Mouse (Mus musculus): ENCODE results near the gene Dlk2. TPM values are rescaled to one million over a fixed set of nuclear protein-coding genes. Genes with fewer than 3 reads are reported as not detected.

Gene Dlk2
- polyA plus RNA-seq, 2 experiments: 10.1 to 20.8 TPM

DNA sequence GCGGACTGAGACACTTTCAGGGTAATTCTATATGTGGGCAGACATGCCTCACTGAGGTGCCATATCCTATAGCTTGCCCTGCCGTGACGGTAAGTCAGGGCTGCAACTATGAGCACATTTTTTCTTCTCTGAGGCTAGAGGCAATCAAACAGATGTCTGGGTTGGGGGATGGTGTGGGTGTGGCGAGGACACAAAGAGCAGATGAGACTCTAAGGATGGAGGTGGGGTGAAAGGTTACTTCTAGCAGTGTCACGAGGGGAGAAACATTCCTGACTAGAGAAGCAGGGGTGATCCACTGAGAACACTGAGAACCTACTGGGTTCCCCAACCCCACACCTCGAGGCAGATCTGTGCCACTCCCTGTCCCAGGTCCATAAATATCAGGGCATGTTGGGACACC lies 30.2 kb upstream of the Dlk2 start:
- H3K36me3 ChIP-seq (ENCODE audit: control insufficient read depth, insufficient read depth, low read length): peaks cover 88% of the 10 kb centered on the region
- no peak overlapping the region for H3K4me3 ChIP-seq (replicated peaks; ENCODE audit: low read length)
- DNase-seq (ENCODE audit: low spot score) (no peak), ATAC-seq (ENCODE audit: low FRiP score, low read depth) (no peak)
- H3K27ac ChIP-seq (replicated peaks; ENCODE audit: low read depth, low read length): no peak overlapping the region
- TF ChIP-seq POLR2A (IDR thresholded peaks at IDR 0.05; ENCODE audit: borderline replicate concordance, extremely low read depth, insufficient read depth, insufficient read length): no peak
- no peaks in the 10 kb centered on the region for H3K9me3 ChIP-seq (ENCODE audit: control insufficient read depth, low read length)
- H3K27me3 ChIP-seq (ENCODE audit: control insufficient read depth, insufficient read depth, low read length): no peaks in the 10 kb centered on the region
- H3K4me1 ChIP-seq (ENCODE audit: control insufficient read depth, insufficient read depth, low read length): no peaks in the 10 kb centered on the region
- H3K9ac ChIP-seq (ENCODE audit: low read depth, low read length, severe bottlenecking): no peak overlapping the region
- H3K4me2 ChIP-seq (replicated peaks; ENCODE audit: low read depth, low read length, severe bottlenecking): no peak overlapping the region
- WGBS: 57% methylated on average over 6 of the region's 6 CpGs

DNA sequence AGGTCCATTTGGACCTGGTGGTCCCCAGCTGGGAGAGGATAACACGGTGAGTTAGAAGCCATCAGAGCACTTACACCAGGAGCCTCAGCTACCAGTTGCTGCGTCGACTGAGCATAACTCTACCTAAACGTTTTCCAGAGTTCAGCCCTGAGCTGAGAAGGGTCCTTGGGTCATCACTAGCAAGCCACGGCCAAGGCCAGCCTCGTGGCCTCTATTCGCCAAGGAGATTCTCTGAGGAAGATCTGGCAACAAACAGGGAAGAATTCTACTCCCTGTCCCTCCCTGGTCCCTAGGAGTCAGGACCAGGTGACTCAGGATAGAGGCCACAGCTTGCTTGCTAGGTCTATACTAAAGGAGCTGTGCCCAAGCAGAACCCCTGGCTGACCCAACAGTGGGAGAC lies 29.7 kb upstream of the Dlk2 start:
- Histone ChIP-seq H3K9me3 (ENCODE audit: control insufficient read depth, low read length) (no peaks in the 10 kb centered on the region), H3K4me1 (ENCODE audit: control insufficient read depth, insufficient read depth, low read length) (no peaks in the 10 kb centered on the region), H3K36me3 (ENCODE audit: control insufficient read depth, insufficient read depth, low read length) (peaks cover 85% of the 10 kb centered on the region), H3K27me3 (ENCODE audit: control insufficient read depth, insufficient read depth, low read length) (no peaks in the 10 kb centered on the region), H3K4me2 (replicated peaks; ENCODE audit: low read depth, low read length, severe bottlenecking) (no peak overlapping the region), H3K4me3 (replicated peaks; ENCODE audit: low read length) (no peak overlapping the region), H3K27ac (replicated peaks; ENCODE audit: low read depth, low read length) (no peak overlapping the region), H3K9ac (ENCODE audit: low read depth, low read length, severe bottlenecking) (no peak overlapping the region)
- no peak for ATAC-seq (ENCODE audit: low FRiP score, low read depth)
- 80% methylated on average over 7 of the region's 7 CpGs for WGBS
- DNase-seq (ENCODE audit: low spot score): no peak
- TF ChIP-seq POLR2A (IDR thresholded peaks at IDR 0.05; ENCODE audit: borderline replicate concordance, extremely low read depth, insufficient read depth, insufficient read length): no peak

DNA sequence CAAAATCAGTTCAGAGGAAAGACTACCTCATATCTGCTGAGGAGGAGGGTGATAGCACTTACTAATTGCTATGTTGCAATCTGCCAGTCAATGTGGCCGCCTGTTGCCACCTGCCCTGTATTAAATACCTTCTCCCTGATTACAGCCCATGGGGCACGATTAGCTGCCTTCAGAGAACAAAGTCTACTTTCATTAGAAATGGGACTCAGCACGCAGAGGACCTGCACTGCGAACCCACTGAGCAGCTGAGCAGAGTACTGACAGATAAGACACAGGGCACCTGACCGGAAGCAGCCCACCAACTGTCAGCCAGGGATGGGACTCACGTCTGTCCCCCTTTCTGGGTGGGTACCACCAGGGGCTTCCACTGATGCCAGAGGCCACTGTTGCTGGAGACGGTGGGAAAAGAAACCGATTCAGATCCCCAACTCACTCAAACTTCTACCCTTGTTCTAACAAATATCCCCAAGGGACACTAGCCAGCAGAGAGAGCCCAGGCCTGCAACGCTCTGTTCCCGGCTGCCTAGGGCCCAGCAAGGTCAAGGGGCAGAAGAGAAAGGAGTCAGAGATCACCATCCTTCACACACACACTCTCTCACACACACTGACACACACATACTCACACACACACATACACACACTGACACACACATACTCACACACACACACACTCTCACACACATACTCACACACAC lies 29.0 kb upstream of the Dlk2 start:
- Histone ChIP-seq H3K36me3 (ENCODE audit: control insufficient read depth, insufficient read depth, low read length) (peaks cover 80% of the 10 kb centered on the region), H3K9me3 (ENCODE audit: control insufficient read depth, low read length) (no peaks in the 10 kb centered on the region), H3K9ac (ENCODE audit: low read depth, low read length, severe bottlenecking) (no peak overlapping the region), H3K4me3 (replicated peaks; ENCODE audit: low read length) (no peak overlapping the region), H3K4me2 (replicated peaks; ENCODE audit: low read depth, low read length, severe bottlenecking) (no peak overlapping the region), H3K27me3 (ENCODE audit: control insufficient read depth, insufficient read depth, low read length) (no peaks in the 10 kb centered on the region), H3K4me1 (ENCODE audit: control insufficient read depth, insufficient read depth, low read length) (no peaks in the 10 kb centered on the region), H3K27ac (replicated peaks; ENCODE audit: low read depth, low read length) (no peak overlapping the region)
- ATAC-seq (ENCODE audit: low FRiP score, low read depth): no peak
- no peak for DNase-seq (ENCODE audit: low spot score)
- 66% methylated on average over 10 of the region's 10 CpGs for WGBS
- TF ChIP-seq POLR2A (IDR thresholded peaks at IDR 0.05; ENCODE audit: borderline replicate concordance, extremely low read depth, insufficient read depth, insufficient read length): no peak

DNA sequence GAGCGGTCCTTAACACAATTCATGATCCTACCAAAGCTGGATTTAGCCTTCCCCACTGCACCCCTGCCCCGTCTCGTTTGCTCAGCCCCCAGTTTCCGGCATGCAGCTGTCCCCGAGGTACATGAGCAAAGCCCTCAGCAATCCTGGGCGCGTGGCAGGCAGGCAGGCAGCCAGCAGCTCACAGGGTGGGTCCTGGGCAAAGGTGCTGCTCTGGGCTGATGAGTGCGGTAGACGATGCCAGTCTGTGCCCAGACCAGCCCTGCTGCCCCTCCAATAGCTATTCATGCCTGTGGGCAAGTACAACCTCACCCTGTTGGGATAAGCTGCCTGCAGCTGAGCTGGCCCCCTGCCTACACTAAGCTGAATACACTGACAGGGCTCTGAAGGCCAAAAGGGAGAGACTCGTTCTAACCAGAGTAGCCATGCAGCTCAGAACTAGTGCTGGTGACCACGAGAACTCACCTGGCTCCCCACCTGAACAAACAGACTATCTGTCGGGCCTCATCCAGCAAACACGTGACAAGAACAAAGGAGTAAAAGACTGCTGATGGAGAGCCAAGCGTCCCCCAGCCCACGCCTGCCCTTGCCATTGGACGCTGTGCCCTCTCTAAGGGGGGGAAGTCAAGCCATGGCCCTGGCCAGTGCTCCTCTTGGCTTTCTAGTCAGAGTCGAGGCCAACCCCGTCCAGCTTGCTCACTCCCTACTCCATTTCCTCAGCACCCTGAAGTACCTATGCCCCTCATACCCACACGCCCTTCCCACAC lies 27.3 kb upstream of the Dlk2 start:
- H3K27me3 ChIP-seq (ENCODE audit: control insufficient read depth, insufficient read depth, low read length): no peaks in the 10 kb centered on the region
- peaks cover 69% of the 10 kb centered on the region for H3K36me3 ChIP-seq (ENCODE audit: control insufficient read depth, insufficient read depth, low read length)
- ATAC-seq (ENCODE audit: low FRiP score, low read depth) (no peak), DNase-seq (ENCODE audit: low spot score) (no peak)
- no peak overlapping the region for H3K4me2 ChIP-seq (replicated peaks; ENCODE audit: low read depth, low read length, severe bottlenecking)
- no peak overlapping the region for H3K27ac ChIP-seq (replicated peaks; ENCODE audit: low read depth, low read length)
- H3K4me1 ChIP-seq (ENCODE audit: control insufficient read depth, insufficient read depth, low read length): peaks cover 7% of the 10 kb centered on the region; the same call in 1 of the 2 replicates
- WGBS: 86% methylated on average over 19 of the region's 19 CpGs
- no peak overlapping the region for H3K4me3 ChIP-seq (replicated peaks; ENCODE audit: low read length)
- TF ChIP-seq POLR2A (IDR thresholded peaks at IDR 0.05; ENCODE audit: borderline replicate concordance, extremely low read depth, insufficient read depth, insufficient read length): no peak
- no peaks in the 10 kb centered on the region for H3K9me3 ChIP-seq (ENCODE audit: control insufficient read depth, low read length)
- H3K9ac ChIP-seq (ENCODE audit: low read depth, low read length, severe bottlenecking): no peak overlapping the region

DNA sequence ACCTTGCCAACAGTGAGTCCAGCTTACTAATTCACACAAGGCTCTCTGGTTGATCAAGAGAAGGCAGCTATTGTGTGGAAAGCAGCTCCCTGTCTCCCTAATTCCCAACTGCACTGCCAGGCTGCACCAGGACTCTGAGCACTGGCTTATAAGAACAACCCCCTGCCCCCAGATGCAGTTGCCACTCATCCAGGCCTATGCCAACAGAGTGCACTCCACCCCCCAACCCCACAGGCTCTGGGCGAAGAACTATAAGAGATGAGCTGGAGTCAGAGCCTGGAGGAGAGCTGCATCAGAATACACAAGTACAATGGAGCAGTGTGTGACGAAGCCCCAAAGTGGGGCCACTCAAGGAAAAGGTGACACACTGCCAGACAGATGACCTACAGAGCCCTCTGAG lies 25.2 kb upstream of the Dlk2 start:
- H3K27ac ChIP-seq (replicated peaks; ENCODE audit: low read depth, low read length): no peak overlapping the region
- DNase-seq (ENCODE audit: low spot score) (no peak), ATAC-seq (ENCODE audit: low FRiP score, low read depth) (no peak)
- no peaks in the 10 kb centered on the region for H3K9me3 ChIP-seq (ENCODE audit: control insufficient read depth, low read length)
- WGBS: 92% methylated on average over 2 of the region's 2 CpGs
- peaks cover 65% of the 10 kb centered on the region for H3K36me3 ChIP-seq (ENCODE audit: control insufficient read depth, insufficient read depth, low read length)
- H3K27me3 ChIP-seq (ENCODE audit: control insufficient read depth, insufficient read depth, low read length): no peaks in the 10 kb centered on the region
- peaks cover 8% of the 10 kb centered on the region; the same call in 1 of the 2 replicates for H3K4me1 ChIP-seq (ENCODE audit: control insufficient read depth, insufficient read depth, low read length)
- no peak for TF ChIP-seq POLR2A (IDR thresholded peaks at IDR 0.05; ENCODE audit: borderline replicate concordance, extremely low read depth, insufficient read depth, insufficient read length)
- no peak overlapping the region for H3K4me3 ChIP-seq (replicated peaks; ENCODE audit: low read length)
- no peak overlapping the region for H3K9ac ChIP-seq (ENCODE audit: low read depth, low read length, severe bottlenecking)
- no peak overlapping the region for H3K4me2 ChIP-seq (replicated peaks; ENCODE audit: low read depth, low read length, severe bottlenecking)
